Mouse (Mus musculus) left cerebral cortex, postnatal 14 days (tissue): ENCODE data around the gene Lgi2. TPM values are rescaled to one million over a fixed set of nuclear protein-coding genes. Genes with fewer than 3 reads are reported as not detected.
A peak's percentile ranks its signal among the peaks of the same experiment; 100 is the strongest.

Experiments
- DNase-seq, 2 experiments: peaks; one replicate each; pipeline ENCODE4 v3.0.0; 2021 to 2022; ENCODE audit warnings: low spot score in 2 of 2, mixed read lengths in 1 of 2
- intact Hi-C: fragments of 180-260 bp; cut with DNase I; formaldehyde crosslinking; loops from one replicate; pipeline ENCODE4 v1.15.1; 2025
- long read RNA-seq, 2 experiments: library from polyadenylated mRNA; stranded (forward); transcript quantifications; one replicate each; pipeline ENCODE4 v2.0.0; 2021
- total RNA-seq, 2 experiments: library from RNA; stranded (reverse); gene quantifications; 2 replicates each; pipeline ENCODE4 v1.2.3; 2021

Gene Lgi2
- 10 to 100 TPM; 48.9 to 57.3 TPM for total RNA-seq
- long read RNA-seq, experiment 1, full-length matches to known transcripts = 9 of 30 reads
- long read RNA-seq, experiment 1, partial matches to known transcripts = 0 of 30 reads
- long read RNA-seq, experiment 1, other reads (novel, unspliced or antisense) = 21 of 30 reads
- long read RNA-seq, experiment 2, full-length matches to known transcripts = 9 of 18 reads
- long read RNA-seq, experiment 2, partial matches to known transcripts = 0 of 18 reads
- long read RNA-seq, experiment 2, other reads (novel, unspliced or antisense) = 9 of 18 reads

- DNase-seq = peak; percentile 34
- intact Hi-C loops = loop anchor here (5.0 to 10.0 kb wide), 2 partner anchors 51 to 89 kb away; no protein-coding TSS in a partner anchor
Measured at GRCm38 (mm10) chr5:52565813-52566531, at the start of gene Lgi2. TSS of gene Lgi2 (minus strand) at chr5:52566462.

- DNase-seq = no peak
- intact Hi-C loops = loop anchor here (5.0 kb wide), 1 partner anchor 48 kb away; the partner anchor contains the start of gene Lgi2
Measured at GRCm38 (mm10) chr5:52615421-52615820, 49.2 kb upstream of the Lgi2 start.

GRCm38 (mm10) chr5:52614686-52615085 lies 48.4 kb upstream of the Lgi2 start:
- intact Hi-C loops = loop anchor here (5.0 kb wide), 1 partner anchor 47 kb away; the partner anchor contains the start of gene Lgi2
- no peak for DNase-seq

- DNase-seq = no peak
- intact Hi-C loops = no loop called here
Measured at GRCm38 (mm10) chr5:52612776-52613175, 46.5 kb upstream of the Lgi2 start.

GRCm38 (mm10) chr5:52611315-52611895 lies 45.1 kb upstream of the Lgi2 start:
- DNase-seq = no peak
- intact Hi-C loops = no loop called here

- DNase-seq = no peak
- intact Hi-C loops = no loop called here
Measured at GRCm38 (mm10) chr5:52610306-52610705, 44.0 kb upstream of the Lgi2 start.

- intact Hi-C loops = no loop called here
- DNase-seq = no peak
Measured at GRCm38 (mm10) chr5:52609672-52610071, 43.4 kb upstream of the Lgi2 start.

GRCm38 (mm10) chr5:52604582-52605041 lies 38.4 kb upstream of the Lgi2 start:
- no peak for DNase-seq
- intact Hi-C loops = no loop called here

- intact Hi-C loops = no loop called here
- no peak for DNase-seq
Measured at GRCm38 (mm10) chr5:52590612-52591011, 24.4 kb upstream of the Lgi2 start.

- intact Hi-C loops = no loop called here
- no peak for DNase-seq
Measured at GRCm38 (mm10) chr5:52588650-52589049, 22.4 kb upstream of the Lgi2 start.

GRCm38 (mm10) chr5:52587291-52587733 lies 21.1 kb upstream of the Lgi2 start:
- intact Hi-C loops = no loop called here
- DNase-seq = no peak

- no peak for DNase-seq
- intact Hi-C loops = no loop called here
Measured at GRCm38 (mm10) chr5:52572572-52572971, 6.3 kb upstream of the Lgi2 start.

GRCm38 (mm10) chr5:52570746-52571145 lies 4.5 kb upstream of the Lgi2 start:
- DNase-seq = no peak
- intact Hi-C loops = no loop called here

GRCm38 (mm10) chr5:52565214-52565812 lies 949 bp downstream of the Lgi2 start:
- intact Hi-C loops = loop anchor here (5.0 to 10.0 kb wide), 2 partner anchors 52 to 89 kb away; no protein-coding TSS in a partner anchor
- DNase-seq = no peak

GRCm38 (mm10) chr5:52564351-52564750 lies 1.9 kb downstream of the Lgi2 start:
- intact Hi-C loops = loop anchor here (10.0 kb wide), 1 partner anchor 90 kb away; no protein-coding TSS in a partner anchor
- DNase-seq = no peak

- peak; percentile 32 to 59 for DNase-seq
- intact Hi-C loops = loop anchor here (10.0 kb wide), 1 partner anchor 95 kb away; no protein-coding TSS in a partner anchor
Measured at GRCm38 (mm10) chr5:52560240-52560639, 6.0 kb downstream of the Lgi2 start.

GRCm38 (mm10) chr5:52555526-52555925 lies 10.7 kb downstream of the Lgi2 start:
- intact Hi-C loops = no loop called here
- DNase-seq = no peak

GRCm38 (mm10) chr5:52551318-52551632 lies 15.0 kb downstream of the Lgi2 start:
- no peak for DNase-seq
- intact Hi-C loops = no loop called here

GRCm38 (mm10) chr5:52550613-52551317 lies 15.5 kb downstream of the Lgi2 start:
- DNase-seq = no peak
- intact Hi-C loops = no loop called here
